Mouse (Mus musculus): ENCODE results near the gene Rasgef1c.

The Rasgef1c gene

GRCm38 (mm10) chr11:49977963-49978568, 76.4 kb downstream of the Rasgef1c start:
- no peak for DNase-seq (ENCODE audit: low read depth, low spot score)

DNA sequence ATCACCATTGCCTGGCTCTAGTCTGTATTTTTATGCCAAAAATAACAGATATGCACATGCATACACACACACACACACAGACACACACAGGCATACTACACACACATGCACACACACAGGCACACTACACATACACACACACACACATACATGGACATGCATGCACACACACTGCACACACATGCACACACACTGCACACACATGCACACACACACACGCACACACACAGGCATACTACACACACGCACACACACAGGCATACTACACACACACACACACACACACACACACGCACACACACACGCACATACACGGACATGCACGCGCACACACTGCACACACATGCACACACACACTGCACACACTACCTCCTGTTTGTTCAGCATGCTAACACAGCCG, 77.3 kb downstream of the Rasgef1c start:
- no peak for DNase-seq (ENCODE audit: low read depth, low spot score)

DNA sequence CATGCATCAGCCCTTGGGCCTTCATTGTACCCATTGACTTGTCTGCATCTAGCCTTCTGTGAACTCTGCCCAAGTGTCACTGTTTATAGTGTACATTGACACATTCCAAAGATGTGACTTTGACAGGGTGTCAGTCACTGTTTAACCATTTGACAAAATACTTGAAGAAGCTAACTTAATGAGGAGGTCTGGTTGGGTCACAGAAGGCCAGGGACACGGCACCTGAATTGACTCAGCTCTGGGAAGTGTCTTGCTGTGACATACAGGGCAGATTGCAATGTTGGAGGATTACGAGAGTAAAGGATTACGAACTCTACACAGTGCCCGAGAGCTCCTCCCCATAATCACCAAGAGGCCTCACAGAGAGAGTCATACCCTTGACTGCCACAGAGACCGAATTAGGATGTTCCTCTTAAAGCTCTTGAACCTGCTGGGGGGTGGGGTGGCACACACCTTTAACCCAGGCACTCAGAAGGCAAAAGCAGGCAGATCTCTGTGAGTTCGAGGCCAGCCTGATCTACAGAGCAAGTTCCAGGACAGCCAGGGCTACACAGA, 79.1 kb downstream of the Rasgef1c start:
- DNase-seq (ENCODE audit: low read depth, low spot score), result no peak

DNA sequence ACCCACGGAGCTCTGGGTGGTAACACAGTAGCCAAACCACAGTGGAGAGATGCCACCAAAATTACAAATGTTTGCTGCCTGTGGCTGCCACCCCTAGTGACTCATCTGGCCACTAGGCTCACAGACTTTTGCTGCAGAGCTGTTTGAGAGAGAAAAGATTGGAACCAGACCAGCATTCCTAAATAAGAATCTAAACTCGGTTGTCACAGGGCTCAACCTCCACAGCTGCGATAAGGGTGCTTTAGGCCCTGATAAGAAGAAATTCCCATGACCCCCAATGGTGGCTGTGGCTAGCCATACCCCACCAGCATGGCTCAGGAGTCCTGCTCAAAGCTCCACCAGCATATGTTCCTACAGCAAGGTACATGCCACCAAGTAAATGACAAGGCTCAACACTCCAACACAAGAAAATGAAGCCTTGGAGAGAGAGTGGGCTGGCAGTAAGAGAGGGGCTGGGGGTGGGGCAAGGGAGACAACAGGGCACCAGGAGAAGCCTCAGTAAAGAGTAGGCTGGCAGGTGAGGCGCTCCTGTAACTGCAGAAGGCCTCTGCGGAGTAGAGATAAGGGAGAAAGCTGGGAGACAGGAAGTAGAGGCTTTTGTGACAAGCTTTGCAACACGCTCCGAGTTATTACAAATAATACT, 79.8 kb downstream of the Rasgef1c start:
- no peak for DNase-seq (ENCODE audit: low read depth, low spot score)

DNA sequence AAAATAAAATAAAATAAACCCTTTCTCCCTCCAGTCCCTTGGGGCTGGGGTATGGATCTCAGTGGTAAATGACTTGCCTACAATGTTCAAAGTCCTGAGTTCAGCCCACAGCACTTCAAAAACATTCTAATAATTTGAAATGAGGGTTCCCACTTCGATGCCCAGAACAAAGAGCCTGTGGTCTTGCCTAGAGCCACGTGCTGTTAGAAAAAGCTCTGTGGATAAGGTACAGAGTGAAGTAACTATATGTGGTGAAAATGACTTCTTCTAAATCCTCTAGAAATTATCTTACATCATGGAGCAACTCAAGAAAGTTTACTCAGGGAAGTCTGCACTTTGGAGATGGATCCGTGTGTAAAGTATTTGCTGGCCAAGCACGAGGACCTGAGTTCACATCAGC, 80.5 kb downstream of the Rasgef1c start:
- no peak for DNase-seq (ENCODE audit: low read depth, low spot score)

- no peak for DNase-seq (ENCODE audit: low read depth, low spot score)
These were observed 81.2 kb downstream of the Rasgef1c start for GRCm38 (mm10) chr11:49982881-49983280.

DNA sequence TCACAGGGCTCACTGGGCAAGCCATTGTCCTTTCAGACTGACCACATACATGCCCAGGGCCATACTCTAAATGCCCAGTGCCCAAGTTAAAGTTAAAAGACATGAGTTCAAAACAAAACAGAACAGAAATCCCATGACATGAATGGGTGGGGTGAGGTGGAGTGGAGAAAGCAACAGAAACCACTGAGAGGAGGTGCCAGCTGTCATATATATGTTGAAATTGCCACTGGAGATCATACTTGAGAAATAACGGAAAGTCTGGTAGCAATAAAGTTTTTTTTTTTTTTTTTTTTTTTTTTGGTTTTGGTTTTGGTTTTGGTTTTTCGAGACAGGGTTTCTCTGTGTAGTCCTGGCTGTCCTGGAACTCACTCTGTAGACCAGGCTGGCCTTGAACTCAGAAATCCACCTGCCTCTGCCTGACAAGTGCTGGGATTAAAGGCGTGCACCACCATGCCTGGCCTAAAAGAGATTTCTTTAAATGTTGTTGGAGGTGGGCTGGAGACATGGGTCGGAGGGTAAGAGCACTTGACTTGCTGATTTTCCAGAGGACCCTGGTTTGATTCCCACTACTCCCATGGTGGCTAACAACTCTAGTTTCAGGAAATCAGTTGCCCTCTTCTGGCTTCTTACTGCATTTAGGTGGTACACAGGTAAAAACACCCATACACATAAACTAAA, 82.4 kb downstream of the Rasgef1c start:
- no peak for DNase-seq (ENCODE audit: low read depth, low spot score)

DNA sequence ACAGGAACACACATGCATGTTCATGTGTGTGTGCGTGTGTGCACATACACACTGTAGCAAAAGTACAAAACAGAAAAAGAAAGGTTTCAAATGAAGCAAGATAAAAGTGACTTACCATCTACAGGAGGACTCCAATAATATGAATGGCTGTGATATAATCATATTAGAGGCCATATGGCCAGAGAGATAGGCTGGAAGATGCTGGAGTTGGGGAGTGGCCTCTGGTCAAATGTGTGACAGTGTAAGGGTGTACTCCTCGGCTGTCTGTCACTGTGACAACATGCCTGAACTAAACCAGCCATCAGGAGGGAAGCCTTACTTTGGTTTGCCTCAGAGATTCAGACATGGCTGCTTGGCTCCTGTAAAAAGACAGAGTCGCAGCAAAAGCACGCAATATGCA, 83.4 kb downstream of the Rasgef1c start:
- DNase-seq (ENCODE audit: low read depth, low spot score), result no peak

GRCm38 (mm10) chr11:49986277-49987036, 84.8 kb downstream of the Rasgef1c start:
- DNase-seq (ENCODE audit: low read depth, low spot score), result peak; percentile 10

GRCm38 (mm10) chr11:49994536-49994935, 92.9 kb downstream of the Rasgef1c start:
- no peak for DNase-seq (ENCODE audit: low read depth, low spot score)

- DNase-seq (ENCODE audit: low read depth, low spot score), result no peak
These were observed 94.8 kb downstream of the Rasgef1c start for GRCm38 (mm10) chr11:49996398-49996797.

DNA sequence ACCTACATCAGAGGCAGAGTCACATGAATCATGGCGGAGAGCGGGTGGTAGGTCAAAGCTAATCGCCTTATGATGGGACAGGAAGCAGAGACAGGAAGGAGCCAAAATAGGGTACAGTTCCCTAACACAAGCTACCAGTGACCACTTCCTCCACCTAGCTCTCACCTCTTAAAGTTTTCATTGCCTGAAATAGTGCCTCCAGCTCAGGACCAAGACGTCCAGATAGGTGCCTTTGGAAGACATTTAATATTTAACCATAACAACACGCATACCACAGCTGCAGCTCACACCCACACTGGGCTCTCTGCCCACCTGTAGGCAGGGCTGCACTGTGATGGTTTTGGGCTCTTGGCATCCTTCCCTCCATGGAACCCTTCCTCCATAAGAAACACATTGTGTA, 95.7 kb downstream of the Rasgef1c start:
- DNase-seq (ENCODE audit: low read depth, low spot score), result no peak

GRCm38 (mm10) chr11:50002853-50003252, 101.2 kb downstream of the Rasgef1c start:
- DNase-seq (ENCODE audit: low read depth, low spot score), result no peak

- no peak for DNase-seq (ENCODE audit: low read depth, low spot score)
These were observed 106.1 kb downstream of the Rasgef1c start for GRCm38 (mm10) chr11:50007776-50008175.

DNA sequence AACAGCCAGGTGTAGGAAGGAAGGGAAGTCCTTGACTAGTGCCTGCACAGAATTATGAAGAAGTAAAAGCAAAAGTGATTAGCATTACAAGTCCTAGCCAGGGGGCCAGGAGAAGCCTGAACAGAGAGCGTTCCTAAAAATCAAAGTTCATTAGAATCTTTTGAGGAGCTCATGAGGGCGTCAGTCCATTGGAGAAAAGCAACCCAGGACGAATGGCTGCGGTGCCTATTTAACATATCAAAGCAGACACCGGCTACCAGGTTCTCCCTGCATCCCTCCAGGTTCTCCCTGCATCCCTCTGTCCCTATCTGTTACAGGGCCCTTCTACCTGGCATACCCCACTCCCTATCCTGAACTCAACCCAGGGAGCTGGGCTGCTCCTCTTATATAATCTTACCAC, 106.6 kb downstream of the Rasgef1c start:
- DNase-seq (ENCODE audit: low read depth, low spot score), result no peak

GRCm38 (mm10) chr11:50013016-50013415, 111.4 kb downstream of the Rasgef1c start:
- DNase-seq (ENCODE audit: low read depth, low spot score), result no peak

GRCm38 (mm10) chr11:50016503-50016902, 114.9 kb downstream of the Rasgef1c start:
- DNase-seq (ENCODE audit: low read depth, low spot score), result no peak

DNA sequence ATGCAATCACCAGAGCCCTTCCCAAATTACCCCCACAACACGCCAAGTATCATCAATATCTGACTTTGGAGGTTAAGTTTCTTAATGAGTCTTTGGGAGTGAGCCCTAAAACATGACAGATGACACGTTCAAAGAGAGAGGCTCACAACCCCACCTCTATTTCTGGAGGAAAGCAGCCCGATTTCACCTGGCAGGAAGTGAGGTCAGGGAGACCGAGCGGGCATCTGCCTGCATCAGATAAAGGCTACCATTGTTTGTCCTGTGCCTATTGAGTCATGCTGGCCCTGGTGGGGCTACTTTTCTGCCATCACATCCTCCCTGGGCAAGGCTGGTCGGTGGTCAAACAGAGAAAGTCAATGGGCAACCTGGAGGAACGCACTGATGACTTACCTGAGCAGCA, 115.9 kb downstream of the Rasgef1c start:
- DNase-seq (ENCODE audit: low read depth, low spot score), result no peak

- DNase-seq (ENCODE audit: low read depth, low spot score), result no peak
These were observed 117.2 kb downstream of the Rasgef1c start for GRCm38 (mm10) chr11:50018848-50019247.

DNA sequence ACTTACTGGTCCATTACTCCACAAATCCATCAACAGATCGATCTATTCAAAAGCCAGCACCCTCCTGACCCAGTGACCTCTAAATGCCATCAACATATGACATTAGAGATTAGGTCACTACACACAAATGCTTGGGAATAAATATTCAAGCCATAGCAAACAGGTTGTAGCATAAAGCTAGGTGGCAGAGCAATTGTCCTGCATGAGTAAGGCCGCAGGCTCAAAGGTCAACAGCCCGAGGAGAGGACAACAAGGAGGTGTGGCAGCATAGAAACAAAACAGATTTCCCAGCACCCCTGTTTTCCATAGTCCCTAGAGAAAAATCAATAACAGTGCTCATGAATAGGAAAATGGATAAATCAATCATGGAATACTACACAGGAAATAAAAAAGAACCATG, 120.5 kb downstream of the Rasgef1c start:
- DNase-seq (ENCODE audit: low read depth, low spot score), result no peak

DNA sequence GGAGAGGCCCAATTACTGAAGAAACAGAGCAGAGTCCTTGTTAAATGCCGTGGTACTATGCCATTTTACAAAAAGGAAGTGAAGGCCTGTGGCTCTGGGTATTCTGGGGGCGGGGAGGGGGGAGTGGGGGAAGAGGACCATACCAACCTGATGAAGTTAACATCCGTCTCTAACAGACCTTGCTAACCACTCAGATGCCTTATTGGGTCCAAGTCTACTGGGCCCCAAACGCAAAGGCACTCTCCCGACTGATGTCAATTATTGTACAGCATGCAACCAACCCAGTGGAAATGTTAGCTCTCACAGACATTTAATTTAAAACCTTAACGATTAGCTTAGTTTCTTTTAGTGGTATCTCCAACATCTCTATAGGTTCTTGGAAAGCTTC, 122.8 kb downstream of the Rasgef1c start:
- DNase-seq (ENCODE audit: low read depth, low spot score), result no peak
